Mouse (Mus musculus): Measurements from ENCODE around the gene Gnl1. TPM values are rescaled to one million over a fixed set of nuclear protein-coding genes. Genes with fewer than 3 reads are reported as not detected.
"Not testable (repeated sequence)": the region's sequence is repeated elsewhere in the genome, so short reads cannot be mapped to it uniquely, and the experiment has no call there.

Gnl1 gene
- total RNA-seq, 2 experiments from 2014 or later = 186 TPM

GRCm38 (mm10) chr17:35996949-35997348, 17.3 kb downstream of the Gnl1 start:
- Histone ChIP-seq H3K4me3 (peak overlapping the region; percentile 28), H3K27ac (peak overlapping the region; percentile 38)
- peak; percentile 92 to 96 for DNase-seq (ENCODE audit: extremely low spot score in 1 of 2, low spot score in 2 of 2)
- peak; percentile 98 for TF ChIP-seq CTCF (IDR thresholded peaks at IDR 0.05)
- intact Hi-C loops (cut with DNase I) = loop anchor here (1.0 to 5.0 kb wide), 3 partner anchors 38 to 195 kb away; partner anchors contain the start of gene H2-T3

- TF ChIP-seq CTCF (IDR thresholded peaks at IDR 0.05) = no peak
- peak overlapping the region; percentile 38; the same call in 1 of the 2 replicates for H3K27ac ChIP-seq
- intact Hi-C loops (cut with DNase I) = loop anchor here (1.0 to 5.0 kb wide), 3 partner anchors 37 to 194 kb away; partner anchors contain the start of gene H2-T3
- peak overlapping the region; percentile 28 for H3K4me3 ChIP-seq
- no peak for DNase-seq (ENCODE audit: extremely low spot score in 1 of 2, low spot score in 2 of 2)
These were observed 18.3 kb downstream of the Gnl1 start for GRCm38 (mm10) chr17:35997713-35998510.

GRCm38 (mm10) chr17:35998545-35999305, 19.1 kb downstream of the Gnl1 start:
- DNase-seq (ENCODE audit: extremely low spot score in 1 of 2, low spot score in 2 of 2) = no peak
- no peak for TF ChIP-seq CTCF (IDR thresholded peaks at IDR 0.05)
- intact Hi-C loops (cut with DNase I) = loop anchor here (5.0 kb wide), 1 partner anchor 194 kb away; the partner anchor contains the start of gene H2-T3

GRCm38 (mm10) chr17:35999356-35999755, 19.7 kb downstream of the Gnl1 start:
- DNase-seq (ENCODE audit: extremely low spot score in 1 of 2, low spot score in 2 of 2) = no peak
- intact Hi-C loops (cut with DNase I) = loop anchor here (5.0 kb wide), 1 partner anchor 193 kb away; the partner anchor contains the start of gene H2-T3
- H3K27ac ChIP-seq = no peak overlapping the region
- TF ChIP-seq CTCF (IDR thresholded peaks at IDR 0.05) = no peak
- H3K4me3 ChIP-seq = no peak overlapping the region

More at GRCm38 (mm10) chr17:35998545-35999305, 19.1 kb downstream of the Gnl1 start:
- Histone ChIP-seq H3K27ac (no peak overlapping the region), H3K4me3 (no peak overlapping the region)

GRCm38 (mm10) chr17:36000349-36000748, 20.7 kb downstream of the Gnl1 start:
- DNase-seq (ENCODE audit: extremely low spot score in 1 of 2, low spot score in 2 of 2) = no peak
- H3K27ac ChIP-seq = peak overlapping the region; percentile 66
- no peak overlapping the region for H3K4me3 ChIP-seq
- intact Hi-C loops (cut with DNase I) = no loop called here
- TF ChIP-seq CTCF (IDR thresholded peaks at IDR 0.05) = no peak

- H3K4me3 ChIP-seq = no peak overlapping the region
- intact Hi-C loops (cut with DNase I) = no loop called here
- DNase-seq (ENCODE audit: extremely low spot score in 1 of 2, low spot score in 2 of 2) = no peak
- H3K27ac ChIP-seq = peak overlapping the region; percentile 66
- TF ChIP-seq CTCF (IDR thresholded peaks at IDR 0.05) = no peak
These were observed 21.7 kb downstream of the Gnl1 start for GRCm38 (mm10) chr17:36001121-36001897.

- TF ChIP-seq CTCF (IDR thresholded peaks at IDR 0.05) = no peak
- Histone ChIP-seq H3K27ac (peak overlapping the region; percentile 76), H3K4me3 (no peak overlapping the region)
- DNase-seq (ENCODE audit: extremely low spot score in 1 of 2, low spot score in 2 of 2) = peak in 1 of 2 experiments; percentile 38
- intact Hi-C loops (cut with DNase I) = no loop called here
These were observed 22.3 kb downstream of the Gnl1 start for GRCm38 (mm10) chr17:36001966-36002365.

GRCm38 (mm10) chr17:36003331-36003730, 23.7 kb downstream of the Gnl1 start:
- DNase-seq (ENCODE audit: extremely low spot score in 1 of 2, low spot score in 2 of 2) = no peak
- intact Hi-C loops (cut with DNase I) = no loop called here
- no peak overlapping the region for H3K4me3 ChIP-seq
- peak overlapping the region; percentile 76 for H3K27ac ChIP-seq
- no peak for TF ChIP-seq CTCF (IDR thresholded peaks at IDR 0.05)

- H3K4me3 ChIP-seq; DNase-seq (ENCODE audit: extremely low spot score in 1 of 2, low spot score in 2 of 2); intact Hi-C loops (cut with DNase I): not testable (repeated sequence)
- peak overlapping the region; percentile 7 for H3K27ac ChIP-seq
These were observed 24.8 kb downstream of the Gnl1 start for GRCm38 (mm10) chr17:36004409-36004808.

- no peak overlapping the region for H3K27ac ChIP-seq
- DNase-seq (ENCODE audit: extremely low spot score in 1 of 2, low spot score in 2 of 2) = no peak
- intact Hi-C loops (cut with DNase I) = no loop called here
- no peak for TF ChIP-seq CTCF (IDR thresholded peaks at IDR 0.05)
- no peak overlapping the region for H3K4me3 ChIP-seq
These were observed 35.3 kb downstream of the Gnl1 start for GRCm38 (mm10) chr17:36014977-36015376.

- no peak overlapping the region for H3K27ac ChIP-seq
- intact Hi-C loops (cut with DNase I) = no loop called here
- no peak overlapping the region for H3K4me3 ChIP-seq
These were observed 37.4 kb downstream of the Gnl1 start for GRCm38 (mm10) chr17:36017046-36017445.

More at GRCm38 (mm10) chr17:36017046-36017445, 37.4 kb downstream of the Gnl1 start:
- DNase-seq (ENCODE audit: extremely low spot score in 1 of 2, low spot score in 2 of 2) = no peak
- TF ChIP-seq CTCF (IDR thresholded peaks at IDR 0.05) = no peak
